Mouse (Mus musculus) forebrain, embryonic 12.5 days (tissue): ENCODE data around the gene Dcbld1. TPM values are rescaled to one million over a fixed set of nuclear protein-coding genes. Genes with fewer than 3 reads are reported as not detected.

Source experiments
- ATAC-seq: fragments of 200-750 bp; cut with Nextera tagmentation; 2 replicates; pipeline ENCODE4 v1.8.0; 2017; ENCODE audit warnings: moderate TSS enrichment; ENCODE audit not compliant: low FRiP score
- H3K27ac ChIP-seq: fragments of 300-500 bp; sonication (generic); 2 replicates; pipeline ENCODE4 v1.5.1; 2016; ENCODE audit warnings: mild to moderate bottlenecking
- H3K27me3 ChIP-seq: fragments of 300-500 bp; sonication (generic); 2 replicates; pipeline ENCODE4 v1.6.1; 2016; ENCODE audit warnings: mild to moderate bottlenecking
- H3K36me3 ChIP-seq: fragments of 300-500 bp; sonication (generic); replicated peaks from 2 replicates; pipeline ENCODE4 v1.6.1; 2016; ENCODE audit warnings: mild to moderate bottlenecking
- H3K4me1 ChIP-seq: fragments of 300-500 bp; sonication (generic); 2 replicates; pipeline ENCODE4 v1.6.1; 2016
- H3K4me2 ChIP-seq: fragments of 300-500 bp; sonication (generic); 2 replicates; pipeline ENCODE4 v1.6.1; 2016; ENCODE audit warnings: mild to moderate bottlenecking, moderate library complexity
- H3K4me3 ChIP-seq: fragments of 300-500 bp; sonication (generic); replicated peaks from 2 replicates; pipeline ENCODE4 v1.5.1; 2016; ENCODE audit warnings: mild to moderate bottlenecking
- H3K9ac ChIP-seq: fragments of 300-500 bp; sonication (generic); 2 replicates; pipeline ENCODE4 v1.6.1; 2016; ENCODE audit warnings: mild to moderate bottlenecking
- H3K9me3 ChIP-seq: fragments of 300-500 bp; sonication (generic); 2 replicates; pipeline ENCODE4 v1.6.1; 2016
- WGBS: fragments of 180-500 bp; shearing (Covaris S2); methylation state at CpG from one replicate; pipeline ENCODE4 v1.1.7; 2016; 5-methylcytosine and 5-hydroxymethylcytosine counted together
- polyA plus RNA-seq: library from polyadenylated mRNA; unstranded; fragments of >200 nt; fragmentation: Nextera tagmentation; extraction: Ambion mirVana; gene quantifications from 2 replicates; pipeline ENCODE4 v1.2.1, GENCODE M21; 2016

The Dcbld1 gene
- polyA plus RNA-seq, 1 experiment from 2014 or later: 24.5 TPM

DNA sequence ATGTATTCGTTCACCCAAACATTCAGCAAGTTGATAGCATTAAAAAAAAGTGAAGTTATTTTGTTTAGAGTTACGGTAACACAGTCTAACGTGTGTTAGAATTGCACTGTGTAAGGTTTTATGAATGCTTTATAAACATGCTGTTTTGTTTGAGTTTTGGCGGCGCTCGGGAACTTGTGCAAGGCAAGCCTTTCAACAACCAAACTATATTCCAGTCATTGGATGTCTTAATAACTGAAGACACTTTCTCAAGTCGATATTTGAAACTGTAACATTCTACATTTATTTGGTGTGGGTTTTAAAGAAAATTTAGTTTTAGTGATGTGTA is 1.2 kb downstream of the Dcbld1 start:
- no peak overlapping the region for H3K27ac ChIP-seq
- 7% methylated on average over 7 of the region's 7 CpGs for WGBS

DNA sequence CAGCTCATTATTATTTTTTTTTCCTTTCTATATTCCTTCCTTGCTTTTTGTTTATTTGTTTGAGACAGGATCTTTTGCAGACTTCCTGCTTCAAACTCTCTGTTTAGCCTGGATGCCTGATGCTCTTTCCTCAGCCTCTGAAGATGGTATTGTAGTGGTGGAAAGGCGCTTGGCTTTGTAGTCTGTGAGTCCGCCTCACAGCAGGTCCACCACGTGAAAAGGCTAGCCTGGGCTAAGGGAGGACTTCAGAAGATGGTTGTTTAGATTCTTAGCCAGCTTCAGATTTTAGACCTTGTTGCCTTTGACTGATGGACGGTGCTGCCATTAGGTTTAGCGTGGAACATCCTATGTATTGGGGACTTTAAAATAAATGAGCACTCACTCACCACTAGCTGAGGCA is 2.0 kb downstream of the Dcbld1 start:
- H3K4me2 ChIP-seq: peak overlapping the region; percentile 79
- H3K9ac ChIP-seq: no peak overlapping the region
- peaks cover 16% of the 10 kb centered on the region for H3K4me1 ChIP-seq
- no peaks in the 10 kb centered on the region for H3K9me3 ChIP-seq
- H3K27ac ChIP-seq: no peak overlapping the region
- H3K36me3 ChIP-seq: no peaks in the 10 kb centered on the region
- peaks cover 10% of the 10 kb centered on the region; the same call in 1 of the 2 replicates for H3K27me3 ChIP-seq
- peak overlapping the region; percentile 77 for H3K4me3 ChIP-seq
- 88% methylated on average over 5 of the region's 5 CpGs for WGBS
- no peak for ATAC-seq

More for the DNA sequence above, 1.2 kb downstream of the Dcbld1 start:
- peak overlapping the region; percentile 77 for H3K4me3 ChIP-seq
- H3K27me3 ChIP-seq: peaks cover 10% of the 10 kb centered on the region; the same call in 1 of the 2 replicates
- no peak for ATAC-seq
- H3K9ac ChIP-seq: peak overlapping the region; percentile 84; the same call in 1 of the 2 replicates
- no peaks in the 10 kb centered on the region for H3K9me3 ChIP-seq
- peaks cover 16% of the 10 kb centered on the region for H3K4me1 ChIP-seq
- H3K4me2 ChIP-seq: peak overlapping the region; percentile 79
- H3K36me3 ChIP-seq: no peaks in the 10 kb centered on the region

DNA sequence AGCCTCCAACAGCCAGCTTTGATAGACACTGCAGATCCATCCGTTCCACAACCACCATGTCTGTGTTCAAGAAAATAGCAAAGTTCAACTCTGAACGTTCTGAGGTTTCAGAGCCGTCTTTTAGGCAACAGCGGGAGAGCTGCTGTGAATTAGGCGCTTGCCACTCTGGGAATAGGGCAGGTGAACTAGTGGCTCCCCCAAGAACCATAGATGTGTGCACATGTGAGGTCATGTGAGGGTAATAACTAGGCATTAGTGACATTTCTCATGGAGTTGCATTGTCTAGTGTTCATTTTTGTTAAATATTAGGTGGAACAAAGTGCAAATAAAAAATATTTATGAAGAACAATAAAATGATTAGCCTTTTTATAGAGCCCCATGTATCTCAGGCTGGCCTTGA is 8.6 kb downstream of the Dcbld1 start:
- Histone ChIP-seq H3K9ac (no peak overlapping the region), H3K4me2 (no peak overlapping the region), H3K27ac (no peak overlapping the region), H3K27me3 (no peaks in the 10 kb centered on the region), H3K4me3 (no peak overlapping the region), H3K9me3 (no peaks in the 10 kb centered on the region), H3K4me1 (no peaks in the 10 kb centered on the region), H3K36me3 (no peaks in the 10 kb centered on the region)
- no peak for ATAC-seq
- WGBS: 88% methylated on average over 5 of the region's 5 CpGs

DNA sequence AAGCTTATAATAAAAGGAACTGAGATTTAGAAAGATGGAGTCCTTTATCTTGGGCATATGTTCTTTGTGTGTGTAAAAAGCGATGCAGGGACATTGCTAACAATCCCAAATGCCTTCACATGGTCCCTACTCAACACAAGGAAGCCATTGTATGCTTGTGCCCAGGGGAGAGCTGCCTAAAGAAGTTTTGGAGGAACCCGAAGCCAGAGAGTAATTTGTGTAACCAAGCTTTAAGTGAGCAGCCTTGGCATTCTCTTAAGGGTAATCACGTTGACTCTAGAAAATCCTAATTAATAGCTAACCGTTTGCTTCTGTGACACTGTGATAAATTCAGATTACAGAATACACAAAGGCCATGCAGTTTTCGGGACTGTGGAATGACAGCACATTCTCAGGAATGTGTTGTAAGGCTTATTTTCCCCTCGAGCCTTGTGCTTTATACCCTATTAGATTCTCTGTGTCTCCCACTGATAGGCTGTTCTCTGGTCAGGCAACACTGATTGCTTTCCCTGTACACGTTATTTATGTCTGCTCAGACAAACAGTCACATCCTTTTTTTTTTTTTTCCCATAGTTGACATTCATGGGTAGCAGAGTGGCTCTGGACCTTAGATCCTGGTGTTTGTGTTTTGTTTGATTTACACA is 9.4 kb downstream of the Dcbld1 start:
- H3K27ac ChIP-seq: no peak overlapping the region
- WGBS: 36% methylated on average over 7 of the region's 7 CpGs
- no peak overlapping the region for H3K4me3 ChIP-seq
- H3K36me3 ChIP-seq: no peaks in the 10 kb centered on the region
- H3K9me3 ChIP-seq: no peaks in the 10 kb centered on the region
- peak; percentile 53; the same call in 1 of the 2 replicates for ATAC-seq
- no peak overlapping the region for H3K9ac ChIP-seq
- no peak overlapping the region for H3K4me2 ChIP-seq
- H3K4me1 ChIP-seq: no peaks in the 10 kb centered on the region
- H3K27me3 ChIP-seq: no peaks in the 10 kb centered on the region

DNA sequence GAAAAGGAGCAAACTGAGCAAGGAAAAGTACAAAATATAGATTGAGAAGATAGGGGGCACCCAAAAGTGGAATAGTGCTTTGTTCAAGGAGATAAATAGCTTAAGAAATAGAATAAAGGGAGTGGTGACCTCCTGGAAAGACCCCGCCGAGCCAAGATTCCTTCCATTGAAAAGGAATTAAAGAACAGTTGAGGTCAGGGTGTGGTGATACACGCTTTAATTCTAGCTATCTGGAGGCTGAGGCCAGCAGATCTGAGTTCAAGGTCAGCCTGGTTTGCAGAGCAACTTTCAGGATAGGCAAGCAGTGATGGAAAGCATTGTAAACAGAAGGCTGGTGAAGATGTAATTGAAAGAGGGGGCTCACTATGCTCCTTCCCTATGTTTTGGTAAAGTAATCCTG is 12.8 kb downstream of the Dcbld1 start:
- Histone ChIP-seq H3K4me1 (no peaks in the 10 kb centered on the region), H3K9ac (no peak overlapping the region), H3K4me2 (no peak overlapping the region), H3K27me3 (no peaks in the 10 kb centered on the region), H3K9me3 (no peaks in the 10 kb centered on the region), H3K4me3 (no peak overlapping the region), H3K27ac (no peak overlapping the region), H3K36me3 (no peaks in the 10 kb centered on the region)
- WGBS: 52% methylated on average over 3 of the region's 3 CpGs
- ATAC-seq: no peak

DNA sequence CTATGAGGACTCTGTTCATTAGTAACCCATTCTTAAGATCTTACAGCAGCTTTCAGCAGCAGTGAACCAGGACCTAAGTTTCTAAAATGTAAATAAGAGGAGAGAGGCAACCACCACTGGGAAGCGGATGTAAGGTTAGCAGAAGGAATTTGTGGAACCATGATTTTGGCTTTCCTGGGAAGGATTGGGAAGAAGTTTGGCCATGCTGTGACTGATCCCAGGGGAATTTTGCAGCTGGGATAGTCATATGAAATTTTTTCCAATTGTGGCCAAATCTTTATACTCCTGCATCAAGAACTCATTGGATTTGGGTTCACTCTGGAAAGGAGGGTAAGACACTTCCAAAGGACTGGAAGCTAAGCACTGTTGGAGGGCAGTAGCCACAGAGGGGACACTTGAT is 18.8 kb downstream of the Dcbld1 start:
- Histone ChIP-seq H3K9me3 (no peaks in the 10 kb centered on the region), H3K27me3 (no peaks in the 10 kb centered on the region), H3K4me2 (no peak overlapping the region), H3K9ac (no peak overlapping the region), H3K36me3 (no peaks in the 10 kb centered on the region), H3K27ac (no peak overlapping the region), H3K4me3 (no peak overlapping the region), H3K4me1 (no peaks in the 10 kb centered on the region)
- ATAC-seq: no peak
- 88% methylated on average over 1 of the region's 1 CpGs for WGBS

DNA sequence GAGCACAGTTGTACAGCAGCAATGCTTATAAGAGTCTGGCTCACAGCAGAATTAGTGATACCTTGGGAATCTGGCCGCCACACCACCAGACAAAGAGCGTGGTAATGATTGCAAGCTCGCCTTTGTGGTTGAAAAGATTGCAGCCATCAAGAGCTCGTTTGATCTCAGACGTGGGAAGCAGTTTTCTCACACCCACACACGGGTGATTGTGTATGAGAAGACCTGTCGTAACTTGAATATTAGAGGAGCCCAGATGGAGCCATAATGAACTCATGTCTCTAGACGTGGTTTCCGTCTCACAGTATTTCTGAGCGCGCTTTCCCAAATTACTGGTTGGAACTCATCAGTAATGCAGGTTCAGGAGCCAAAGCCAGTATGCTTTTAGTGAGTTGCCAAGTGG is 20.0 kb downstream of the Dcbld1 start:
- no peak overlapping the region for H3K4me3 ChIP-seq
- H3K36me3 ChIP-seq: no peaks in the 10 kb centered on the region
- ATAC-seq: no peak
- no peak overlapping the region for H3K4me2 ChIP-seq
- 69% methylated on average over 11 of the region's 11 CpGs for WGBS
- H3K9ac ChIP-seq: no peak overlapping the region
- no peaks in the 10 kb centered on the region for H3K27me3 ChIP-seq
- no peak overlapping the region for H3K27ac ChIP-seq
- H3K4me1 ChIP-seq: peaks cover 5% of the 10 kb centered on the region; the same call in 1 of the 2 replicates
- H3K9me3 ChIP-seq: no peaks in the 10 kb centered on the region

DNA sequence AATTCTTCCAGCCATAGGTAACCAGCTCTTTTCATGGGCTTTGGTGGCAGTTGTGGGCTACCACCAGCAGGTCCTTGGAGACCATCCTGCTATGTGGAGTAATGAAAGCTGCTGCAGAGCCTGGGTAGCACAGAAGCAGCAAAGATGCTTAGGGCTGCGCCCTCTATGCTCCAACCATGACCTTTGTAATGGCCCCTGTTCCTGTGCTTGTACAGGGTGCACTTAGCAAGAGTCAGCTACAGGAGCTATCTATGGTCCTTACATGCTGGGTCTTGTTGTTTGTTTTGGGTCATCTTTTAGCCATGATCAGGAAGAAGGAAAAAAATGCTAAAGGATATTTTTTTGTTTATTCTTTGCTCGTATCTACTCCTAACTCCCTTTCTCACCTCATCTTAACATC is 24.3 kb downstream of the Dcbld1 start:
- H3K4me3 ChIP-seq: no peak overlapping the region
- H3K36me3 ChIP-seq: no peaks in the 10 kb centered on the region; the same call in 1 of the 2 replicates
- no peak overlapping the region for H3K9ac ChIP-seq
- H3K9me3 ChIP-seq: no peaks in the 10 kb centered on the region
- peaks cover 5% of the 10 kb centered on the region; the same call in 1 of the 2 replicates for H3K4me1 ChIP-seq
- WGBS: 88% methylated on average over 2 of the region's 2 CpGs
- no peaks in the 10 kb centered on the region for H3K27me3 ChIP-seq
- H3K27ac ChIP-seq: no peak overlapping the region
- ATAC-seq: no peak
- H3K4me2 ChIP-seq: no peak overlapping the region

DNA sequence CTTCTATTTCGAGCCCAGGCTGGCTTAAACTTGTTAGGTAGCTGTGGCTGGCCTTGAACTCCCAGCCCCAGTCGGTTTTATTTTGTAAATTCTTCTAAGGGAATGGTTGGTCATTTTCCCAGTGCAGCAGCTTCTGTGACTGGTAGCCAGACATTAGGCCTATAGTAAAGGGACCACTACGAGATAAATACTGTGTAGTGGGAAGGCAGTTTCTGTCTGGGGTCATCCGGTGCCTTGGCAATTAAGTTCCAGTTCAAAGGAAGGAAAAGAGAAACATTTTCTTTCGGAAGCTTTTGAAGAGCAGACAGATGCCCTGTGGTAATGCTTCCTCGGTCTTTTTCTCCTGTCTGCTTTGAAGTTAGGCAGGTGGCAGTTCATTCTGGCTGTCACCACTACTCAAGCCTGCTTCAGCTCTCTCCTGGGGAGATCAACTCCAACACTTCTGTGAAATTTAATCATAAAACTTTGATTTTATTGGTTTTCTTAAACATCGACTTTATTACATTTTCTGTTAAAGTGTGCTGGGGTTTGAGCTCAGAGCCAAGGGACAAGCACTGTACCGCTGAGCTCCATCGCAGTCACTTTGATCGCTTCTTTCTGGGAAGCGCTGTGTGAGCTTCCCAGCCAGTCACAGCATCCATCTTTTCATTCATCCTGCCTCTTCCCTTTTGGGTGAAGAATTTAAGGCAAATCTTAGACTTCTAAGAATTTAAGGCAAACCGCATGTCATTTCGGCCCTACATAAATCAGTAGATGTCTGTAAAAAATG is 24.9 kb downstream of the Dcbld1 start:
- H3K36me3 ChIP-seq: no peaks in the 10 kb centered on the region; the same call in 1 of the 2 replicates
- no peak for ATAC-seq
- WGBS: 64% methylated on average over 13 of the region's 13 CpGs

DNA sequence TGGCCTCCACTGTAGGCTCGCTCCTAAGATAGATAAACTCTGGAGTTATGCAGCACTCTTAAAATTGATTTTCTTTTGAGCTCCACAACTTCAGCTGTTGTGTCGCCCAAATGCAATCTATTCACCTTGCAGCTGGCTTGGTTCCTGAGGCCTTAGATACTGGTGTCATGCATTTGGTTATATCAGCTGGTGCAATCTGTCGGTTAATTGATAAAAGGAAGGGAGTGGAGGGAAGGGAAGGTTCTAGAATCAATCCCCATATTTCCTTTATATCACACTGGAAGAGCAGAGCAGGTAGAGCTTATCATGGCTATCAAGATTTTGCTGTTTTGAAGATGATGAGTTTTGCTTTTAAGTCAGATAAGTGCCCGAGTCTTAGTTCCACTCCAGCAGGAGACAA is 26.8 kb downstream of the Dcbld1 start:
- no peak overlapping the region for H3K4me2 ChIP-seq
- H3K27ac ChIP-seq: no peak overlapping the region
- no peaks in the 10 kb centered on the region for H3K9me3 ChIP-seq
- peaks cover 5% of the 10 kb centered on the region; the same call in 1 of the 2 replicates for H3K4me1 ChIP-seq
- no peaks in the 10 kb centered on the region for H3K27me3 ChIP-seq
- no peak overlapping the region for H3K9ac ChIP-seq
- no peak overlapping the region for H3K4me3 ChIP-seq
- WGBS: 89% methylated on average over 4 of the region's 4 CpGs
- H3K36me3 ChIP-seq: peaks cover 9% of the 10 kb centered on the region
- ATAC-seq: no peak

More for the DNA sequence above, 24.9 kb downstream of the Dcbld1 start:
- Histone ChIP-seq H3K27me3 (no peaks in the 10 kb centered on the region), H3K4me3 (no peak overlapping the region), H3K4me1 (peaks cover 5% of the 10 kb centered on the region; the same call in 1 of the 2 replicates), H3K4me2 (no peak overlapping the region), H3K27ac (no peak overlapping the region), H3K9ac (no peak overlapping the region), H3K9me3 (no peaks in the 10 kb centered on the region)

DNA sequence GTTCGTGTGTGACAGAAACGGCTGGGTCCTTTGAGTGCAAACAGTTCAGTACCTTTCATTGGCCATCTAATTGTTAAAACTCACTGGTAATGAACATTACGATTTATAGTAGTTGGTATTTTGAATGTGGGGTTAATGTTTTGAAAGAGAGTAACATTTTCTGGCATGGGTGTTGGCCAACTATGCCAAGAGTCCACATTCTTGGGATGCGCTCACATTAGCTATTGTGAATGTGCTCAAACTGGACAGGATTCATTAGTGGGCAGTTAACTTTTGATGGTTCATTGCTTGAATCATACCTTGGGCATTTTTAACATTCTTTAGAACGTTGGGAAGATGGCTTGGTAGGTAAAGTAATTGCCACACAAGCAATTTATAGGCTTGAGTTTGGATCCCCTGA is 30.7 kb downstream of the Dcbld1 start:
- Histone ChIP-seq H3K4me3 (no peak overlapping the region), H3K9ac (no peak overlapping the region), H3K27me3 (no peaks in the 10 kb centered on the region), H3K4me2 (no peak overlapping the region), H3K27ac (no peak overlapping the region), H3K4me1 (no peaks in the 10 kb centered on the region), H3K9me3 (no peaks in the 10 kb centered on the region), H3K36me3 (peaks cover 12% of the 10 kb centered on the region)
- ATAC-seq: no peak
- 91% methylated on average over 5 of the region's 5 CpGs for WGBS

DNA sequence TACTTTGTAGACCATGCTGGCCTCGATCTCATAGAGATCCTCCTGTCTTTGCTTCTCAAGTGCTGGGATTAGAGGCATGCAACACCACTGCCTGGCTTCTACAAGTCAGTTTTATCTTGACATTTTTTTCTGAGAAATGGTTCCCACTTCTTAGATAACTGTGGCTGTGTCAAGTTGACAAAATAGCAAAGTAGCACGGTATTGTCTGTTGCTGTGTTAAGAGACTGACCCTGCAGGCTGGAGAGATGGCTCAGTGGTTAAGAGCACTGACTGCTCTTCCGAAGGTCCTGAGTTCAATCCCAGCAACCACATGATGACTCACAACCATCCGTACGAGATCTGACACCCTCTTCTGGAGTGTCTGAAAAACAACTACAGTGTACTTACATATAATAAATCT is 35.5 kb downstream of the Dcbld1 start:
- H3K27me3 ChIP-seq: no peaks in the 10 kb centered on the region; the same call in 1 of the 2 replicates
- no peak for ATAC-seq
- no peaks in the 10 kb centered on the region for H3K9me3 ChIP-seq
- H3K9ac ChIP-seq: no peak overlapping the region
- peaks cover 12% of the 10 kb centered on the region for H3K36me3 ChIP-seq
- peaks cover 10% of the 10 kb centered on the region for H3K4me1 ChIP-seq
- no peak overlapping the region for H3K4me2 ChIP-seq
- no peak overlapping the region for H3K27ac ChIP-seq
- no peak overlapping the region for H3K4me3 ChIP-seq
- 94% methylated on average over 5 of the region's 5 CpGs for WGBS

DNA sequence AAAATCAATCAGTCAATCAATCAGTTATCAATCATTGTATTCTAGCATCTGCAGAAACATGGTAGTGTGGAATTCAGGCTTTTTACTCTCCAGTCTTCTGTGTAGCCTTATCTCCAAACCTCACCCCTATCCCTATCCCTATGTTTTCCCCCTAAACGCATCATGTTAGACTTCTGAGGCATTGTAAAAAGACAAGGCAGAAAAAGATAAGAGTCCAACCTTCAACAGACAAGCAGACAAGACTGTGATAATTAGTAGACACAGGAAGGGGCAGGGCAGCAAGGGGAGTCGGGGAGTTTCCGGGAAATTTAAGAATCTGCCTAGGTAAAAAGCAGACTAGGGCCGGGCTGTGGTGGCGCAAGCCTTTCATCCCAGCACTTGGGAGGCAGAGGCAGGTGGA is 38.0 kb downstream of the Dcbld1 start:
- no peak for ATAC-seq
- H3K9ac ChIP-seq: no peak overlapping the region
- no peak overlapping the region for H3K4me3 ChIP-seq
- H3K27me3 ChIP-seq: no peaks in the 10 kb centered on the region; the same call in 1 of the 2 replicates
- no peak overlapping the region for H3K4me2 ChIP-seq
- H3K36me3 ChIP-seq: no peaks in the 10 kb centered on the region
- peaks cover 27% of the 10 kb centered on the region for H3K4me1 ChIP-seq
- H3K27ac ChIP-seq: no peak overlapping the region
- H3K9me3 ChIP-seq: no peaks in the 10 kb centered on the region
- 89% methylated on average over 5 of the region's 5 CpGs for WGBS
